Mouse (Mus musculus) thymus, adult 2 months (tissue): ENCODE data around the gene Ogfod1. TPM values are rescaled to one million over a fixed set of nuclear protein-coding genes. Genes with fewer than 3 reads are reported as not detected.

Experiments
- DNase-seq: peaks from one replicate; pipeline ENCODE4 v3.0.0; 2021
- H3K27ac ChIP-seq: fragments of 200-500 bp; 2 replicates; pipeline ENCODE4 v1.5.1; 2012; ENCODE audit warnings: low read length, control low read depth; ENCODE audit not compliant: control insufficient read depth, insufficient read depth
- H3K27me3 ChIP-seq: fragments of 200-500 bp; 2 replicates; pipeline ENCODE4 v1.6.1; 2012; ENCODE audit warnings: mild to moderate bottlenecking, low read length, moderate library complexity, mixed read lengths; ENCODE audit not compliant: control insufficient read depth, insufficient read depth
- H3K36me3 ChIP-seq: fragments of 200-500 bp; 2 replicates; pipeline ENCODE4 v1.6.1; 2012; ENCODE audit warnings: mild to moderate bottlenecking, low read length, moderate library complexity; ENCODE audit not compliant: control insufficient read depth, insufficient read depth
- H3K4me1 ChIP-seq: fragments of 200-500 bp; replicated peaks from 2 replicates; pipeline ENCODE4 v1.6.1; 2012; ENCODE audit warnings: low read length; ENCODE audit not compliant: control insufficient read depth, insufficient read depth
- H3K4me3 ChIP-seq: fragments of 200-500 bp; 2 replicates; pipeline ENCODE4 v1.5.1; 2012; ENCODE audit warnings: mild to moderate bottlenecking, low read length, control low read depth, moderate library complexity; ENCODE audit not compliant: control insufficient read depth, insufficient read depth
- CTCF ChIP-seq: fragments of 200-500 bp; IDR thresholded peaks from 2 replicates; pipeline ENCODE4 v1.5.1; 2012; ENCODE audit warnings: mild to moderate bottlenecking, control low read depth, low read length, moderate library complexity, borderline replicate concordance; ENCODE audit not compliant: control insufficient read depth, poor library complexity, insufficient read depth; ENCODE audit errors: extremely low read depth
- POLR2A ChIP-seq: fragments of 200-500 bp; IDR thresholded peaks from 2 replicates; pipeline ENCODE4 v1.6.1; 2012; ENCODE audit warnings: mild to moderate bottlenecking, low read length, control low read depth, moderate library complexity; ENCODE audit not compliant: control insufficient read depth, poor library complexity, insufficient read depth; ENCODE audit errors: extremely low read depth
- WGBS: fragments of 180-500 bp; shearing (Covaris S2); methylation state at CpG from one replicate; pipeline ENCODE4 v1.1.7; 2018; 5-methylcytosine and 5-hydroxymethylcytosine counted together
- polyA plus RNA-seq: library from polyadenylated mRNA; depleted of rRNA; stranded (reverse); fragments of >200 nt; gene quantifications from 2 replicates; pipeline ENCODE4 v1.2.3, GENCODE M21; 2012

Gene Ogfod1
- polyA plus RNA-seq, 1 experiment: 8.8 TPM

DNA sequence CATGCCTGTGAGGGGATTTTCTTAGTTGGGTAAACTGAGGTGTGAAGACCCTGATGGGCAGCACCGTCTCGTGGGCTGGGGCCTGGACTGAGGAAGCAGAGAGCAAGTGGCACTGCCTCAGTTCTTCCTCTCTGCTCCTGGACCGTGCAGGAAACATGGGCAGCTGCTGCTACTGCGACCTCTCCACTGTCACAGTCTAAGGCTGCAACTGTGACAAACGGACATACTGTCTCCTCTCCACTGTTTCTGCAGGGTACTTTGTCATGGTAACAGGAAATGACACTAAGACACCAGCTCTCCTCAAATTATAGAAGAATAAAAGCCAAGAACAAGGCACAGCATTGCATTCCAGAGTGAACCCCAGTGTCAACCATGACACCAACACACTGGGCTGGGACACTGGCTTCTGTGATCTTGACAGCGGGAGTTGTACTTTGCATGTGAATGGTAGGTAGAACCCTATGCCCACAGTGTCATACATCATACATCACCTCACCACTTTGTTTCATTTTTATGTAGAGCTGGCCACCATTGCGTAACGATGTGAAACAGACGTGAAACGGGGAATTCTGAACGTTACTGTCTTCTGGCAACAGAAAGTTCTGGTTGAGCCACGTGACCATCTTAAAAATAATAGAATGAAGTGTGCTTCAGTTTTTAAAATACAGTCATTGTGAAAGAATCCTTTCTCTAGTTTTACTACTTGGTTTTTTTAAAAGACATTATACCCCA is 39.6 kb downstream of the Ogfod1 start:
- Histone ChIP-seq H3K27ac (no peak overlapping the region), H3K4me1 (no peaks in the 10 kb centered on the region), H3K27me3 (no peaks in the 10 kb centered on the region), H3K4me3 (no peak overlapping the region), H3K36me3 (no peaks in the 10 kb centered on the region)
- DNase-seq: no peak
- 90% methylated on average over 12 of the region's 12 CpGs for WGBS
- TF ChIP-seq CTCF: no peak
- no peak for TF ChIP-seq POLR2A

DNA sequence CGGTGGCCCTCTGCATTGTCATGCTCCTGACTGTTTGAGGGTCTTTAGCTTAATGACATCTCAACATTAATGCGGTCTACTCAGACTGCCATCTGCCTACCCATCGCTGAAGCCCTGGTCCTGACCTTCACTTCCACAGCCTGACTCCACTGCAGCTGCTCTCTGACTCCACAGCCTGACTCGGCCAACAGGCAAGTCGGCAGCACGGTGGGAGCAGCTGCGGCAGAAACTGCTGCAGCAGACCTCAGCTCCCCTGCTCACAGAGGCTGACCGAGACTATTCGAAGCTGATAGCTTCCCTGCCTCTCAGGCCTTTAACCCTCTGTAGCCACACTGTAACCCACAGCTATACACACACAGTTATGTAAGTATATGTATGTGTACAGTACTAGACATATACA is 51.0 kb downstream of the Ogfod1 start:
- Histone ChIP-seq H3K27ac (no peak overlapping the region), H3K4me3 (no peak overlapping the region), H3K36me3 (no peaks in the 10 kb centered on the region), H3K27me3 (no peaks in the 10 kb centered on the region), H3K4me1 (no peaks in the 10 kb centered on the region)
- DNase-seq: no peak
- TF ChIP-seq CTCF (no peak), POLR2A (no peak)
- 96% methylated on average over 9 of the region's 9 CpGs for WGBS

DNA sequence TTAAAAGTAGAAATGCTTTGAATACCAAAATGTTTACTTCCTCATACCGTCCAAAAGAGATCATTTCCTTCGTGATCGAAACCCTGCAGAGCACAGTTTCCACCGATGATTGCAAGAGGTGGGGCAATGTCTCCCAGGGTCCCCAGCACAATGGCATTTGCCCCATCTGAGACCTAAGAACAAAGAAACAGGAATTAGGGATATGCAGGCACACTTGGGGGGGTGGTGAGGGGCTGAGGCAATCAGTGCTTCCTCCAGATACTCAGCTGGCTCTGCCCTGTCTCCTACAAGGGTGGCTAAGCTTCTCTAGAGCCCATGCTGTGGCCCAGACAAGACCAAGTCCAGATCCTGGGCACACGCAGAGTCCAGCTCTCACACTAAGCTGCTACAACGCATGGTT is 52.7 kb downstream of the Ogfod1 start:
- Histone ChIP-seq H3K27me3 (no peaks in the 10 kb centered on the region), H3K4me1 (no peaks in the 10 kb centered on the region), H3K27ac (no peak overlapping the region), H3K4me3 (no peak overlapping the region), H3K36me3 (no peaks in the 10 kb centered on the region)
- 76% methylated on average over 6 of the region's 6 CpGs for WGBS
- TF ChIP-seq POLR2A (no peak), CTCF (no peak)
- DNase-seq: no peak

DNA sequence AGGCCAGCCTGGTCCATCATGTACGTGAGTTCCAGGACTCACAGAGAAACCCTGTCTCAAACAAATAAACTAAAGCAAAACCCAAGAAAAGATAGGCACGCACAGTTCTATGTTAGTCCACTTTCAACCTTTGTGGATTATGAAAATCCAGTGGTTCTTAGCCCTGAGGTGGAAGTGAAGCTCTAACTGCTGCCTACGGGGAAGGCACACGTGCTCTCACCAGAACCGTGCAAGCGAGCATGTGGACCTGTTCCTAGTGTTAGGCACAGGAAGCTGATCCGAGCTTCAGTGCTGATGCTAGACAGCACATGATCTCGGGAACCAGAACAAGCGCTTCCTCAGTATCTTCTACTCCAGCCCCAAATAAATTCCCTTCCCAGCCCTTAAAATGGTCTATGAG is 55.9 kb downstream of the Ogfod1 start:
- Histone ChIP-seq H3K4me3 (no peak overlapping the region), H3K36me3 (no peaks in the 10 kb centered on the region), H3K27me3 (no peaks in the 10 kb centered on the region), H3K27ac (no peak overlapping the region), H3K4me1 (peaks cover 2% of the 10 kb centered on the region)
- no peak for DNase-seq
- no peak for TF ChIP-seq POLR2A
- no peak for TF ChIP-seq CTCF
- WGBS: 92% methylated on average over 9 of the region's 9 CpGs

DNA sequence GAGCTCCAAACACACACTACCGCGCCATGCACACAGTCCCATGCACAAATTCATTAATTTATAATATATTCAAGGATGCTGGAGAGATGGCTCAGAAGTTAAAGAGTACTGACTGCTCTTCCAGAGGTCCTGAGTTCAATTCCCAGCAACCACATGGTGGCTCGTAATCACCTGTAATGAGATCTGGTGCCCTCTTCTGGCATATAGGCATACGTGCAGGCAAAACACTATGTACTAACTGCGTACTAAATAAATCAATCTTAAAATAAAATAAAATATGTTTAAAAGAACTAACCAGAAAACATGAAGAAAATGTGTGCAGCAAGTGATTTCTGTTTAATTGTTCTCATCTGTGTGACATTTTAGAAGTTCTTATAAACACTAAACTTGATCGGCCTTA is 57.3 kb downstream of the Ogfod1 start:
- Histone ChIP-seq H3K27me3 (no peaks in the 10 kb centered on the region), H3K4me3 (no peak overlapping the region), H3K36me3 (no peaks in the 10 kb centered on the region), H3K4me1 (peaks cover 6% of the 10 kb centered on the region), H3K27ac (no peak overlapping the region)
- 89% methylated on average over 6 of the region's 6 CpGs for WGBS
- no peak for DNase-seq
- TF ChIP-seq POLR2A (no peak), CTCF (no peak)

DNA sequence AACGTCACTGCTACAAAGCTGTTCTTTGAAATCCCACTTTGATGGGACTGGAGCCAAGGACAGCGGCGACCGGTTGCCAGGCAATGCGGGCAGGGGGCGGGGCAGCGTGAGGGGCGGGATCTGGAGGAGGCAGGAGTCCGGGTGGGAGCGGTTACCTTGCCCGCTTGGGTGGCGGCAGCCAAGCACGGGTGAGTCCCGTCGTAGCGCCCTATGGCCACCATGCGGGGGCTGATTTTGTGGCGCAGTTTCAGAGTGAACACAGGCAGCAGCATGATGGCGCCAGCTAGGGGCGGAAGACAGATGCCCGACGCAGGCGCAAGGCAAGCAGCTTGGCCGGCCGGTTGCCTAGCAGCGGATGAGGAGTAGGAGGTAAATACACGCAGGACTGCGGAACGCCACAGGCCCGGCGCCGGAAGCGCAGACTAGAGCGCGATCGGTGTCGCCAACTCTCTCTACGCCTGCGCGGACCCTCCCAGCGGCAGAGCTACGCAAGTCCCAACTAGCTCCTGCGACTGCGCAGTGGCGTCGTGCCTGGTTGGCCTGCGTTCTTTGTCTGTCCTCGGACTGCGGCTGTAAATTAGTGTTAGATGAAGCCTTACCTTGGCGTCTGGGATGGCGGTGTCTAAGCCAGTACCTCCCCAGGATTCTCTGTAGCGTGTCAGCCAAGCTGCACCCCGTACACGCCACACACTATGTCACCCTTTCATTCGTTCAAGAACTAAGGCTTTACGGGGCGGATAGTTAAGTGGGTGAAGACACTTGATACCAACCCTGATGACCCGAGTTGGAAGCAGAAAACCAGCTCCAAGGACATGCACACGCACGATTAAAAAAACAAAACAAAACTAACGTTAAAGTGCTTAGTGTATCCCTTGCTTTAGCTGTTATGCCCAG is 61.3 kb downstream of the Ogfod1 start, which contains the start of gene Bbs2:
Bbs2 (minus strand) TSS at position 848 of the 894 bp plus-strand sequence.
- TF ChIP-seq CTCF (peak; percentile 44; the same call in 1 of the 2 replicates), POLR2A (peak; percentile 91)
- H3K27ac ChIP-seq: peak within 1 kb of the TSS; percentile 53; the same call in 1 of the 2 replicates
- peak; percentile 98 for DNase-seq
- no peaks in the 10 kb centered on the region for H3K27me3 ChIP-seq
- H3K4me1 ChIP-seq: peaks cover 6% of the 10 kb centered on the region
- peak within 1 kb of the TSS; percentile 58 for H3K4me3 ChIP-seq
- no peaks in the 10 kb centered on the region for H3K36me3 ChIP-seq
- WGBS: 4% methylated on average over 61 of the region's 61 CpGs
